Mouse (Mus musculus): ENCODE measurements around the gene Pam. TPM values are rescaled to one million over a fixed set of nuclear protein-coding genes. Genes with fewer than 3 reads are reported as not detected.

Gene Pam
- total RNA-seq (2021): 10 to 100 TPM; 37.4 to 51.5 TPM
- long read RNA-seq, experiment 1, partial matches to known transcripts: 2 of 6 reads
- long read RNA-seq, experiment 1, other reads (novel, unspliced or antisense): 3 of 6 reads
- long read RNA-seq, experiment 2, full-length matches to known transcripts: 3 of 21 reads
- long read RNA-seq, experiment 2, partial matches to known transcripts: 8 of 21 reads
- long read RNA-seq, experiment 2, other reads (novel, unspliced or antisense): 10 of 21 reads

DNA sequence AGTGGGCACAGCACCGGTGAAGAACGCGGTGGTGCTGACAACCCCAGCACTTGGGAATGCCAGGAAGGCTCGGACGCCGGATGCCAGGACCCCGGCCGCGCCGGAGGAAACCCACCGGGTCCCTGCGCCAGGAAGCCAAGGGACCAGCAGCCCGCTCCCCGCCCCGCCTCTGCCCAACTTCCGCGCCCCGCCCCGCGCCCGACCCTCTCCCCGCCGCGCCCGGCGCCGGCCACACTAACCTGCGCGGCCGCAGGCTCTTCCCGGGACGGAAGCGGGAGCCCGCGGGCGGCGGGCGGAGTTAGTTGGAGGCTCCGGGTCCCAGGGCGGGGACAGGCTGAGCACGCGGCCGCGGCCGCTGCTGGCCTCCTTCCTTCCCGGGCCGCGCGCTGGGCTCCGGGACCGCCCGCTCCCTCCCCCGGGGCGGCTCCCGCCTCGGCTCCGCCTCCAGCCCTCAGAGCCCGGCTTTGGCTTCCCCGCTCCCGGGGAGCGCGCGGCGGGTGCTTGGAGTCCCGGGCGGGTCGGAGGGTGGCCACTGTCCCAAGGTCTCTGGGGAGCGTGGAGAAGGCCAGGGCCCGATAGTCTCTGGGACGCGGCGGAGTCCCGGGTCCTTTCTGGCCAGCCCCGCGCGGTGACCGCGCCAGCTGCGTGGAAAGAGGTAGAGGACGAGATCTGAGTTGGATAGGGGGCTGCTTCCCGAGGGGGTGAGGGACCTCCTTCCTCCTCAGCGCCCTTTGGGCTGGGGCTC is at the start of gene Pam:
Gene Pam (minus strand): TSS at position 401 of the 745 bp plus-strand sequence.
- peak; percentile 90 for DNase-seq

- DNase-seq: no peak
Observed at GRCm38 (mm10) chr1:98144845-98145244, 49.4 kb upstream of the Pam start.

GRCm38 (mm10) chr1:98131244-98131643 is 35.8 kb upstream of the Pam start:
- DNase-seq: no peak

DNA sequence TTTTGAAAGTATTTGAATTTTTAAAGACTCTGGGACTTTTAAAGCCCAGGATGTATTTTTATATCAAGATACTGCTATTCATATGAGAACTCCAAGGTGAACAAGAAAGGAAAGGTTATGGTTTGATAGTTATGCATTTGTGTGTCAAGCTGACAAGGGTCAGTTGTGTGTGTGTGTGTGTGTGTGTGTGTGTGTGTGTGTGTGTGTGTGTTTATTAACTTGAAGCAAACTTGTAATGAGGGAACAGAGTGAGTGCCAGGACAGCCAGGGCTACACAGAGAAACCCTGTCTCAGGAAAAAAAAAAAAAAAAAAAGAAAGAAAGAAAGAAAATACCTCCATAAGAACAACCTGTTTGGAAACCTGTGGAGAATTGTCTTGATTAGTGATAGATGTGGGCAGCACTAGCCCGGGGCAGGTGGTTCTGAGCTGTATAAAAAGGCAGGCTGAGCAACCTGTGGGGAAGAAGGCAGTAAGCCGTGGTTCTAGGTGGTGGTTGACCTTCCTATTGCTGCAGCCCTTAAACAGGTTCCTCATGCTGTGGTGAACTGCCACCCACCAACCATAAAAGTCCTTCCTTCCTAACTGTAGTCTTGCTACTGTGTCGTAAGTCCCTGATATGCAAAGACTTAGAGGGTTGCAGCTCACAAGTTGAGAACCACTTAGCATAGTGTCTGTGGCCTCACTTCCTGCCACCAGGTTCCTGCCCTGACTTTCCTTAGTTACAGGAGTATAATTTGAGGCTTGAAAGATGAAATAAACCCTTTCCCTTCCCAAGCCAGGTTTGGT is 34.3 kb upstream of the Pam start:
- no peak for DNase-seq

- no peak for DNase-seq
Observed at GRCm38 (mm10) chr1:98129111-98129510, 33.7 kb upstream of the Pam start.

GRCm38 (mm10) chr1:98128338-98129096 is 33.1 kb upstream of the Pam start:
- DNase-seq: no peak

- DNase-seq: no peak
Observed at GRCm38 (mm10) chr1:98126268-98126667, 30.8 kb upstream of the Pam start.

GRCm38 (mm10) chr1:98124727-98125126 is 29.3 kb upstream of the Pam start:
- no peak for DNase-seq

GRCm38 (mm10) chr1:98119595-98119994 is 24.1 kb upstream of the Pam start:
- DNase-seq: no peak

GRCm38 (mm10) chr1:98107599-98107998 is 12.2 kb upstream of the Pam start:
- DNase-seq: no peak

DNA sequence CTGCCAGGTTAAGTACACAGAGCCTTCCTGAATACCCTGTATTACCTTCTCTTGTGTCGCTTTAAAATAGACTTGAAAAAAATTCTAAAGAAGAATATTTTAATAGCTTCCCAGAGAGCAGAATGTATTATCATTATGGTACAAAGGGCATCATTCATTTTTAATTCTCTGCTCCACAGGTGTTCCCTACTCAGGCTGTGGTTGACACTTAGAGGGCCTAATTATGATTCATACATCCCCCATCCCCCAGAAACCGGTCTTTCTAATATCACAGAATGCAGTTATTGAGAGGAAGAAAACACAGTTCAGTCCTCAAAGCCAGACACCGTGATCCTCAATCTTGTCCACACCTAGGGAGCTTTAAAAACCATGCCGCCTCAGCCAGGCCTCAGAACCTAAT is 4.0 kb upstream of the Pam start:
- no peak for DNase-seq

- no peak for DNase-seq
Observed at GRCm38 (mm10) chr1:98097957-98098729, 2.7 kb upstream of the Pam start.

DNA sequence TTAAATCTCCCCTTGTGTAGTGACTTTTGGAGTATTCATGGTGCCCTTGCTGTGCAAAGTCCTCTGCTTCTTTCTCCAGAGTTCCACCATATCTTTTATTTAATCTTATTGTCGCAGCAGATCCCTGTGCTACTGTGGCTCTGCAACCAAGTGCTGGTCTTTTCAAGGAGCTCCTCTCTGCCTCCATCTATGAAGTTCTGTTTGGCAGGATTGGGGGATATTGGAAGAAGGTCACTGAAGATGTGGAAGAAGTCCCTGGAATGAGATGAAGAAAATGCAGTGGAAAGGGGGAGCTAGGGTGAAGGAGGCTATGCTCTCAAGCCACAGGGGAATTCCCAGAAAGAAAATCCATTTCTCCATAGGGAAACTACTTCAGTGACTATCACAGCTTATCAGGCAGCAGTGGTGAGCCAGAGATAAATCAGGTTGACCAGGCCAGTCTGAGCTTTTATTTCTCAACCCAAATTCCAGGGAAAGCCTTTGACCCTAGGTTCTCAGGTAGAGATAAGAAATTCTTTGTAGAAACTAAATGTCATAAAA is 1.0 kb upstream of the Pam start:
- no peak for DNase-seq

GRCm38 (mm10) chr1:98095991-98096330 is 515 bp upstream of the Pam start:
- no peak for DNase-seq

GRCm38 (mm10) chr1:98094811-98095245 is 618 bp downstream of the Pam start:
- DNase-seq: peak; percentile 14

DNA sequence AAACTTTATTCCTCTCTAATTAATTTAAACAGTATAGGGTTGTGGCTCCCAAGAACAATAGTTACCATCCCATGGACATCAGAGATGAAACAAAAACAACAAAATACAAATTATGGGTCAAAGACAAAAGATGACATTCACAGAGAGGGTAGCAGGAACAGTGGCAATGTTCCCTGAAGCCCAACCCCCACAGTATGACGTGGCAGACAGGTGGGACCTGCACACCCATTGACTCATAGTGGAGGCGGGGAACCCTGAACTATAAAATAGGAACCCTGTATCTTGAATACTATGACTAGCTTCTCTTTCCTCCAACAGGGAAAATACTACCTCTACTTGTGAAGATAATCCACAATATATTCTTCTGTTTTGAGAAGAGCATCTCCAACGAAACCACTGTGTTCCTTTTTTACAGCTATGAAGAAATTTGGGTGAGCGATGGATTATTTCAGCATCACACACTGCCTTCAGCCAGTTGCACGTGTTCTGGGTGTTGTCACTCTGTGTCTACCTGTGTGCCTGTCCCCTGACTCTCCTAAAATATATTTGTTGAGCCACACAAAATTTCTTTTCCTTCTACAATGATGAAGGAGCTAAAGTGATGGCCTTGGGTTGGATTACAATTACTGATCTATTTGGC is 6.0 kb downstream of the Pam start:
- DNase-seq: no peak

GRCm38 (mm10) chr1:98086456-98086855 is 9.0 kb downstream of the Pam start:
- DNase-seq: no peak

GRCm38 (mm10) chr1:98084596-98085274 is 10.7 kb downstream of the Pam start:
- no peak for DNase-seq

- DNase-seq: no peak
Observed at GRCm38 (mm10) chr1:98083508-98083907, 11.9 kb downstream of the Pam start.

GRCm38 (mm10) chr1:98082988-98083387 is 12.5 kb downstream of the Pam start:
- no peak for DNase-seq

All from gastrocnemius, postnatal 25 days (tissue).